18 mouse cellular contexts compared by ENCODE assay signal in the genomic region with DNA sequence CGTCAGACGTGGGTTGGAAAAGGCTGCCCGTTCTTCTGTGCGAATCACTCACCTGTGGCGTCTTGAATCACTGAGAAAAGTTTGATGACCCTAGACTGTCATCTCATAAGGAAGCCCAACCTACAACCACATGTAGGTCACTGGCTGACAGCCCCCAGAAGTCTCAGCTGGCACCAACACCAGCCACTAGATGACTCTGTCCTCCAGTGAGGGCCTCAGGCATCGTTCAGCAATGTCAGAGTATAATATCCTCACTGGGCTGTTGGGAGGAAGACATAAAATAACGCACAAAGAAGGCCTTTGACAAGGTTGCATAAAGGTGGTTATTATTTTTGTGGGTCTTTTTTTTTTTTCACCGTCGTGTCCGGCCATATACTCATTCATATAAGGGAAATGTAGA. TPM values are rescaled to one million over a fixed set of nuclear protein-coding genes. Genes with fewer than 3 reads are reported as not detected.
"Had no signal": no experiment of that assay in that cellular context is flagged by ENCODE, and none has a peak within 500 bp of the region (broad histone marks: within the 10 kb centered on the region; RNA-seq: fewer than 3 reads in every experiment).

No protein-coding gene starts in this region.

- H3K27ac ChIP-seq: limb, embryonic 15.5 days; liver, embryonic 12.5 days; lung, embryonic 15.5 days; midbrain, embryonic 13.5 days; neural tube, embryonic 13.5 days had no signal

- H3K9ac ChIP-seq: limb, embryonic 15.5 days; liver, embryonic 12.5 days; lung, embryonic 15.5 days; midbrain, embryonic 13.5 days; neural tube, embryonic 13.5 days had no signal

- DNase-seq: kidney, adult 9 months; kidney, postnatal 10 days; layer of hippocampus, adult 9-11 months; layer of hippocampus, postnatal 36 days; right cerebral cortex, adult 18-20 months; right cerebral cortex, postnatal 25 days; thymus, adult 18-20 months; thymus, postnatal 14 days had no signal

- ATAC-seq: intestine, embryonic 16.5 days; liver, embryonic 12.5 days; midbrain, embryonic 13.5 days had no signal

- H3K4me1 ChIP-seq: liver, embryonic 12.5 days; lung, embryonic 15.5 days had no signal

- H3K27me3 ChIP-seq: lung, embryonic 15.5 days had no signal

- H3K36me3 ChIP-seq: limb, embryonic 15.5 days; liver, embryonic 12.5 days; lung, embryonic 15.5 days; midbrain, embryonic 13.5 days; neural tube, embryonic 13.5 days had no signal

- H3K4me2 ChIP-seq: limb, embryonic 15.5 days; liver, embryonic 12.5 days; lung, embryonic 15.5 days; midbrain, embryonic 13.5 days; neural tube, embryonic 13.5 days had no signal

- H3K9me3 ChIP-seq: limb, embryonic 15.5 days; liver, embryonic 12.5 days; lung, embryonic 15.5 days; midbrain, embryonic 13.5 days; neural tube, embryonic 13.5 days had no signal

- H3K4me3 ChIP-seq: limb, embryonic 15.5 days; liver, embryonic 12.5 days; lung, embryonic 15.5 days; midbrain, embryonic 13.5 days; neural tube, embryonic 13.5 days had no signal

RNA-seq across cellular contexts. Expression of a gene that starts 24.8 kb away (rescaled TPM):
- total RNA-seq: monocyte, adult 5-6 weeks had no signal
- polyA plus RNA-seq: large intestine, adult 2 months; liver, embryonic 16.5 days; neural tube, embryonic 13.5 days; small intestine, adult 2 months had no signal
